Mouse (Mus musculus): Measurements from ENCODE around the gene Dnal1.

Dnal1 gene

GRCm38 (mm10) chr12:84185547-84185946 is 71.4 kb downstream of the Dnal1 start:
- no peak for DNase-seq (ENCODE audit: low spot score in 2 of 2)

DNA sequence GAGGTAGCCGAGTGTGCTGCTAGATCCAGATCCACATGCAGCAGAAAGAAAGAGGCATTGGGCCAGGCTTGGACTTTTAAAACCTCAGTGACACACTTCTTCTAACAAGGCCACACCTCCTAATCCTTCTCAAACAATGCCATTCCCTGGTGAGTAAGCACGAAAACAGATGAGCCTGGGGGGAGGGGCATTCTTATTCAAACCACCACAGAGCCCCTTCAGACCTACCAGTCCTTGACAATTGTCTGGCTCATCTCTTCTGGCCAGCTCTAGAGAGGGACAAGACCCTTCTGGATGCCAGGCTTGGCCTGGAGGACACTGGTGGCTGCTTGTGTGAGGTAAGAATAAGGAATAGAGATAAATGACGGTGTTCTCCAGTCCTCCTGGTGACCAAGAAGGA is 72.4 kb downstream of the Dnal1 start:
- no peak for DNase-seq (ENCODE audit: low spot score in 2 of 2)

- DNase-seq (ENCODE audit: low spot score in 2 of 2) = no peak
Observed at GRCm38 (mm10) chr12:84186950-84187349, 72.8 kb downstream of the Dnal1 start.

DNA sequence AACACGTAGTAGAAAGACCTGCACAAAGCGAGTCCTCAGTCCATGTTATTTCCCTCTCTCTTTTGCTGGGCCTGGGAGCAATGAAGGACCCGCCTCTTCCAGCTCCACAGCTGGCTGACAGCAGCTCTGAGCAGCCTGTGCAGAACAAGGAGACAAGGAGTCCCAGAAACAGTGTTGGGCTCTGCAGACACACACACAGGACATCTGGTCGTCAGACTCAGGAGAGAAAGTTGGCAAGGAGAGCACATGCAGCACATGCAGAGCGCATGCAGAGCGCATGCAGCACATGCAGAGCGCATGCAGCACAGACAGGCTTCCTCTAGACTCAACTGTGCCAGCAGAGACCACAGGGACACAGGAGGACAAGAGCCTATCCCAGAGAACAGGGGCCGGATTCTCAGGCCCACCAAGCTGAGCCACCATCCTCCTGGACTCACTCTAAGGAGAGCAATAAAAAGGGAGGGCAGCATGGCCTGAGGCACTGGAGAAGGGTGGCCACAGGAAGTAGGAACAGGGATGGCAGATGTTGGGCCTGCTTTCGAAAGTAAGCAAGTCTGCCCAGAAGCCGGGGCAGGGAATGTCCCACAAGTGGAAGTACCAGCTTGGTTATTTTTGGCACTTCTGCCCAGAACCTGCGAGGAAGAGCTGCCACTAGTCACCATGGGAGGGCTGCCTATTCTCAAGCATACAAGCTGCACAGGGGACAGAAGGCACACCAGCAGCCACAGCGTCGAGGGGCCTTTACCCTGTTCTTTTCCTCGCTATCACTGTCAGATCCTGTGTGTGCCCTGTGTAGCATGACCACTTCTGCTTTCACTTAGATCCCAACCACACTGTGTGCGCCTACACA is 73.8 kb downstream of the Dnal1 start:
- no peak for DNase-seq (ENCODE audit: low spot score in 2 of 2)

GRCm38 (mm10) chr12:84188881-84189444 is 74.8 kb downstream of the Dnal1 start:
- no peak for DNase-seq (ENCODE audit: low spot score in 2 of 2)

GRCm38 (mm10) chr12:84190151-84190820 is 76.1 kb downstream of the Dnal1 start:
- no peak for DNase-seq (ENCODE audit: low spot score in 2 of 2)

DNA sequence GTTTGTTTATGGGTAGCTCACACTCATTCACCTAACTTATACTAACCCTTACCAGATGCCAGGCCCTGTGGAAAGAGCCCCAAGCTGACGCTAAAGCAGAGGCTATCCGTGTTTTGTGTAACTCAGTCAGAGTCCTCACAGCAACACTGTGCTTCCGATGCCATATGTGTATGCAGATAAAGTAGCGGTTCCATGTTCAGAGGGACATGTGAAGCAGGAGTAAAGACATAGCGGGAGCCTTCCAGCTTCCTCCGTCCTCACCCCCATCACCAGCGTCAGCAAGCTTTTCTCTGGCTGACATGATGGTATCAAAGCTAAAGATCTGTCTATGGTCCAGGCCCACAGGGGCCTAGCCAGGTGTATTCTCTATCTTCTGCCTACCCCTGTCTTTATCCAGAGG is 77.0 kb downstream of the Dnal1 start:
- DNase-seq (ENCODE audit: low spot score in 2 of 2) = no peak

- DNase-seq (ENCODE audit: low spot score in 2 of 2) = no peak
Observed at GRCm38 (mm10) chr12:84191770-84192169, 77.6 kb downstream of the Dnal1 start.

- DNase-seq (ENCODE audit: low spot score in 2 of 2) = no peak
Observed at GRCm38 (mm10) chr12:84192280-84192679, 78.1 kb downstream of the Dnal1 start.

- DNase-seq (ENCODE audit: low spot score in 2 of 2) = peak in 1 of 2 experiments; percentile 69
Observed at GRCm38 (mm10) chr12:84192741-84193641, 78.8 kb downstream of the Dnal1 start.

DNA sequence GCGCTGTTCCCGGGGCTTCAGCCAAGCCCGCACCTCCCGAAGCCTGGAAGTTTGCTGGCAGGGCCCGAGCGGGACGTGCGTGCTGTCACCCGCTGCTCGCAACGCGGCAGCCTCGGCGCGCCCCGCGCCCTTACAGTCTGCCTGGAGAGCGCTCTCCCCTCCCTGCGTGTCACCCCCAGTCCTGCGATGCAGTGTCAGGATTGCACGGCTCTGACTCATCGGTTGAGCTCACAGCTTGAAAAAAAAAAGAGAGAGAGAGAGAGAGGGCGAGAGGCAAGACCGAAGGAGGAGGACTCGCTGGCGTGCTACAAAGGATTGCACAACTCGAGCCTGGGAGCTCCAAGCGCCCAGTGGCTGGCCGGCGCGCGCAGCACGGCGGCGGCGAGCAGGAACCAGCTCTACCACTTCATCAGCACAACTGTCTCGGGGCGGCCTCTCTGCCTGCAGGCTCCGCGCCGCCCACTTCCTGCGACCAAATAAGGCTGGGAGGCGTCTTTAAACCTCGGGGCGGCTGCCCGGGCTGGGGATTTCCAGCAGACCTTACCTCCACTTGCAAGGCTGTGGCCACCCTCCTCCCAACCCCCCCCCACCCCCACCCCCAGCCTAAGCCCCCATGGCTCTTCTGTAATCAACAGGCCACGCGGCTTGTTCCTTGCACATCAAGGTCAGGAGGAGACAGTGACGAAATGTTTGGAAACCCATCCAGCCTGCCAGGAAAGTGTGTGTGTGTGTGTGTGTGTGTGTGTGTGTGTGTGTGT is 79.7 kb downstream of the Dnal1 start:
- peak; percentile 90 to 96 for DNase-seq (ENCODE audit: low spot score in 2 of 2)

GRCm38 (mm10) chr12:84194400-84195109 is 80.4 kb downstream of the Dnal1 start:
- no peak for DNase-seq (ENCODE audit: low spot score in 2 of 2)

DNA sequence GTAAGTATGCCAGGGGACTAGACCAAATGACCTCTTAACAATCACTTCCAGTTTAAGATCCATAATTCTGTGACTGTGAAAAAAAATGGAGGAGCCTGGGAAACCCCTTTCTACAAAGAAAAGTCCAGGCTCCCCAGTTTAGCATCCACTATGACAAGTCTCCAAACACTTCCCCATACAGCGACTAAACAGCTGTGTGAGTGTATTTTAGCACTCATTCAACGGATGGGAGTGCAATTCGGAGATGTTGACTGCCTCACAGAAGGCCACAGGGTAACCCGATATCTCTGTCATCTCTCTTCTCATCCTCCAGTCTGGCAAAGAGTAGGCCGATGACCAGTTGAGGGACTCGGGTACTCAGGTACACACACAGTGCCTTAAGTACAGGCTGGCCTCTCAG is 81.0 kb downstream of the Dnal1 start:
- DNase-seq (ENCODE audit: low spot score in 2 of 2) = no peak
